Mouse (Mus musculus) stomach, embryonic 14.5 days (tissue): ENCODE measurements around the gene Acsbg2. TPM values are rescaled to one million over a fixed set of nuclear protein-coding genes. Genes with fewer than 3 reads are reported as not detected.

Experiments used
- ATAC-seq: fragments of 200-750 bp; cut with Nextera tagmentation; 2 replicates; pipeline ENCODE4 v1.8.0; 2017; ENCODE audit warnings: low read depth, moderate TSS enrichment; ENCODE audit not compliant: insufficient number of reproducible peaks, insufficient read depth, low FRiP score
- H3K27ac ChIP-seq: fragments of 300-500 bp; sonication (generic); 2 replicates; pipeline ENCODE4 v1.5.1; 2014; ENCODE audit warnings: mild to moderate bottlenecking, low read length, moderate library complexity, mixed read lengths
- H3K27me3 ChIP-seq: fragments of 300-500 bp; sonication (generic); 2 replicates; pipeline ENCODE4 v1.6.1; 2014; ENCODE audit warnings: low read length, control low read depth, mixed read lengths; ENCODE audit not compliant: control insufficient read depth, insufficient read depth
- H3K36me3 ChIP-seq: fragments of 300-500 bp; sonication (generic); 2 replicates; pipeline ENCODE4 v1.6.1; 2014; ENCODE audit warnings: mild to moderate bottlenecking, control low read depth, low read length, moderate library complexity, mixed read lengths; ENCODE audit not compliant: control insufficient read depth, insufficient read depth
- H3K4me1 ChIP-seq: fragments of 300-500 bp; sonication (generic); 2 replicates; pipeline ENCODE4 v1.6.1; 2014; ENCODE audit warnings: low read length, control low read depth, mixed read lengths; ENCODE audit not compliant: control insufficient read depth, insufficient read depth
- H3K4me2 ChIP-seq: fragments of 300-500 bp; sonication (generic); replicated peaks from 2 replicates; pipeline ENCODE4 v1.6.1; 2014; ENCODE audit warnings: low read depth, low read length, control low read depth
- H3K4me3 ChIP-seq: fragments of 300-500 bp; sonication (generic); 2 replicates; pipeline ENCODE4 v1.5.1; 2014; ENCODE audit warnings: low read depth, low read length, control low read depth
- H3K9ac ChIP-seq: fragments of 300-500 bp; sonication (generic); replicated peaks from 2 replicates; pipeline ENCODE4 v1.6.1; 2014; ENCODE audit warnings: low read depth, mild to moderate bottlenecking, control low read depth, low read length, moderate library complexity, mixed read lengths
- H3K9me3 ChIP-seq: fragments of 300-500 bp; sonication (generic); 2 replicates; pipeline ENCODE4 v1.6.1; 2016; ENCODE audit warnings: low read depth, low read length, control low read depth; ENCODE audit not compliant: control insufficient read depth
- WGBS: fragments of 180-500 bp; shearing (Covaris S2); extraction: QIAGEN DNeasy Blood & Tissue Kit; methylation state at CpG from one replicate; pipeline ENCODE4 v1.1.7; 2014; 5-methylcytosine and 5-hydroxymethylcytosine counted together
- polyA plus RNA-seq: library from polyadenylated mRNA; unstranded; fragments of >200 nt; fragmentation: Nextera tagmentation; extraction: Ambion mirVana; gene quantifications from 2 replicates; pipeline ENCODE4 v1.2.1, GENCODE M21; 2014

Gene Acsbg2
- polyA plus RNA-seq, 1 experiment from 2014 or later, result not detected

DNA sequence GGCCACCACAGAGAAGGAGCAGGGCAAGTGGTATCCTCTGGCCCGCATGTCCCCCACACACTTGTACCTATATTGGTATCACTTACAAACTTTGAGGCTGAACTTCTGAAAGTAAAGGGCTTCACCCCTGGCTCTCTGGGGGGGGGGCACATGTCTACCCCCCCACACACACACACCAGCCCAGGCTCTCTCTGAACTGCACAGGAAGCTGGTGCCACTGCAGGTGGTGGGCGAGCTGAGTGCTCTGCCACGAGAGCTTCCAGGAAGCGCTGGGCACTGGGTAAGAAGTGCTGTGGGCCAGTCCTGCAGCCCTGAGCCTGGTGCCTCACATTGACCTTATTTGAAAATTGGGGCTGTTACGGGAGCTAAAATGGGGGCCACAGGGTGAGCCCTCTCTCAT lies 30.6 kb downstream of the Acsbg2 start:
- WGBS, result 85% methylated on average over 5 of the region's 5 CpGs
- Histone ChIP-seq H3K27me3 (no peaks in the 10 kb centered on the region), H3K9ac (no peak overlapping the region), H3K4me1 (no peaks in the 10 kb centered on the region), H3K9me3 (no peaks in the 10 kb centered on the region), H3K36me3 (no peaks in the 10 kb centered on the region), H3K4me2 (no peak overlapping the region), H3K27ac (no peak overlapping the region), H3K4me3 (no peak overlapping the region)
- no peak for ATAC-seq

- WGBS, result 66% methylated on average over 5 of the region's 5 CpGs
- H3K4me2 ChIP-seq, result no peak overlapping the region
- no peaks in the 10 kb centered on the region for H3K9me3 ChIP-seq
- H3K4me3 ChIP-seq, result no peak overlapping the region
- no peaks in the 10 kb centered on the region for H3K36me3 ChIP-seq
- no peak for ATAC-seq
- H3K9ac ChIP-seq, result no peak overlapping the region
- H3K4me1 ChIP-seq, result no peaks in the 10 kb centered on the region
- no peaks in the 10 kb centered on the region for H3K27me3 ChIP-seq
- no peak overlapping the region for H3K27ac ChIP-seq
These were observed 32.1 kb downstream of the Acsbg2 start for GRCm38 (mm10) chr17:56842173-56842572.

GRCm38 (mm10) chr17:56840524-56840923 lies 33.7 kb downstream of the Acsbg2 start:
- 78% methylated on average over 7 of the region's 7 CpGs for WGBS

GRCm38 (mm10) chr17:56836336-56836735 lies 37.9 kb downstream of the Acsbg2 start:
- Histone ChIP-seq H3K4me3 (no peak overlapping the region), H3K9me3 (no peaks in the 10 kb centered on the region), H3K4me2 (no peak overlapping the region), H3K9ac (no peak overlapping the region), H3K27ac (no peak overlapping the region), H3K27me3 (no peaks in the 10 kb centered on the region), H3K36me3 (no peaks in the 10 kb centered on the region), H3K4me1 (peaks cover 6% of the 10 kb centered on the region; the same call in 1 of the 2 replicates)
- no peak for ATAC-seq
- WGBS, result 87% methylated on average over 8 of the region's 8 CpGs

More at GRCm38 (mm10) chr17:56840524-56840923, 33.7 kb downstream of the Acsbg2 start:
- Histone ChIP-seq H3K4me3 (no peak overlapping the region), H3K4me1 (no peaks in the 10 kb centered on the region), H3K9ac (no peak overlapping the region), H3K27me3 (no peaks in the 10 kb centered on the region), H3K36me3 (no peaks in the 10 kb centered on the region), H3K9me3 (no peaks in the 10 kb centered on the region), H3K4me2 (no peak overlapping the region), H3K27ac (no peak overlapping the region)
- ATAC-seq, result no peak

DNA sequence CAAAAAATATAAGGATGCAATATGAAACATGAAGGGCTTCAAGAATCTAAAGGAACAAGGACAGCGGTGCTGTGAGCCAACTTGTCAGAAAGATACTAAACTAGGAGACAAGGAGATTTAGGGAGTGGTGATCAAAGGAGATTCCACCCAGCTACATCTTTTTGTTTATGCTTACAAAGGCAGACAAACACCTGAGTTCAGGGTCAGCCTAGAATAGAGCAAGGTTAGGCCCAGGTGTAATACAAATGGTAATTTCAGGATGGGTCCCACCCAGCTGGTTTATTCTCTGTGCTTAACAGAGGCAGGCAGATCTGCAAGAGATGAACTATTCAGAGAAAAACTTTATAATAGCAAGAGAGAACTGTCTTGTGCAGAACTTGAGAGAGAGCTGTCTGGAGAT lies 40.9 kb downstream of the Acsbg2 start:
- no peak for ATAC-seq

DNA sequence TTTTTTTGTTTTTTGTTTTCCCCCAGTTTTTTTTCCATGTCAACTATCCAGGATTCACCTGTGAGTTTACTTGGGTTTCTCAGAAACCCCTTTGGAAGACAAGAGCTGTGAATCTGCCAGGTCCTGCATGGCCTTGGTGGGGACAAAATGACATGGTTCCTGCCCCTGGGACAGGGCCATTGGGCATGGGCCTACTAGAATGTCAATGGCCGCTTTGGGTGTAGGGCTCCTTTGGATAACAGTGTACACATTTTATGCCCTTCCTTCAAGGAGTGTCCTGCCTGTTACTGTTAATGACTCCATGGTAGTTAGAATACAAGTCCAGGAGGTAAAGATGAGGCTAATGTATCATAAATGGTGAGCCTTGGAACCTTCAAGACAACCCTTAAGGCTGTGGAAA lies 41.3 kb downstream of the Acsbg2 start:
- Histone ChIP-seq H3K4me1 (peaks cover 11% of the 10 kb centered on the region; the same call in 1 of the 2 replicates), H3K4me2 (no peak overlapping the region), H3K27me3 (no peaks in the 10 kb centered on the region), H3K9ac (no peak overlapping the region), H3K4me3 (no peak overlapping the region), H3K36me3 (no peaks in the 10 kb centered on the region), H3K27ac (no peak overlapping the region), H3K9me3 (no peaks in the 10 kb centered on the region)
- ATAC-seq, result no peak
- 86% methylated on average over 1 of the region's 1 CpGs for WGBS

More for the DNA sequence above, 40.9 kb downstream of the Acsbg2 start:
- Histone ChIP-seq H3K27ac (no peak overlapping the region), H3K9me3 (no peaks in the 10 kb centered on the region), H3K4me1 (peaks cover 11% of the 10 kb centered on the region; the same call in 1 of the 2 replicates), H3K9ac (no peak overlapping the region), H3K36me3 (no peaks in the 10 kb centered on the region), H3K4me3 (no peak overlapping the region), H3K4me2 (no peak overlapping the region), H3K27me3 (no peaks in the 10 kb centered on the region)
- WGBS, result 91% methylated on average over 1 of the region's 1 CpGs

DNA sequence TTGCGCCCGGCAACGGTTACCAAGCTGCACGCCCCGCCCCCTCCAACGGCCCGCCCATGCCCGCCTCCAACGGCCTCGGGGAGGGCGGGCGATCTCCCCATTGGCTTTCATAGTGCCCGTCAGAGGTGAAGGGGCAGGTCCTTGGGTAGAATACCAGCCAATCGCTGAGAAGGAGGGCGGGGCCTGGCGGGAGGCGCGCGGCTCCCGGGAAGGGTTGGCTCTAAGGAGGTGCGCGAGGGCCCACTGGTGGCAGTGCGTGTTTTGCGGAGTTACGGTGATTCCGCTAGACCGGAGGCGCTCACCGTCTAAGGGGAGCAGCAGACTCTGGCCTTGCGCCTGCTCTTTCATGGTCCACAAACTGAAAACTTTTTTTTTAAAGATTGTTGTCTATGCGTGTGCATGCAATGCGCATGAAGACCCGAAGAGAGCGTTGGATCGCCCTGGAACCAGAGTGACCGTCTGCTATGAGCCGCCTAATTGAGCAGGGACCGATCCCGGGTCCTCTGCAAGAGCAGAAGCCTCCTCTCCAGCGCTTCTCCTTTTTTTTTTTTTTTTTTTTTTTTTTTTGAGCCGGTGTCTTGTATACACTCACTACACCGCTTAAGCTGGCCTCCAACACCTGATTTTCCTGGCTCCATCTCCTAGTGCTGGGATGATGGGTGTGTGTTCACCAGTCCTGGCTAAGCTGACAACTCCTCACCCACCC lies 43.0 kb downstream of the Acsbg2 start:
- no peaks in the 10 kb centered on the region for H3K27me3 ChIP-seq

DNA sequence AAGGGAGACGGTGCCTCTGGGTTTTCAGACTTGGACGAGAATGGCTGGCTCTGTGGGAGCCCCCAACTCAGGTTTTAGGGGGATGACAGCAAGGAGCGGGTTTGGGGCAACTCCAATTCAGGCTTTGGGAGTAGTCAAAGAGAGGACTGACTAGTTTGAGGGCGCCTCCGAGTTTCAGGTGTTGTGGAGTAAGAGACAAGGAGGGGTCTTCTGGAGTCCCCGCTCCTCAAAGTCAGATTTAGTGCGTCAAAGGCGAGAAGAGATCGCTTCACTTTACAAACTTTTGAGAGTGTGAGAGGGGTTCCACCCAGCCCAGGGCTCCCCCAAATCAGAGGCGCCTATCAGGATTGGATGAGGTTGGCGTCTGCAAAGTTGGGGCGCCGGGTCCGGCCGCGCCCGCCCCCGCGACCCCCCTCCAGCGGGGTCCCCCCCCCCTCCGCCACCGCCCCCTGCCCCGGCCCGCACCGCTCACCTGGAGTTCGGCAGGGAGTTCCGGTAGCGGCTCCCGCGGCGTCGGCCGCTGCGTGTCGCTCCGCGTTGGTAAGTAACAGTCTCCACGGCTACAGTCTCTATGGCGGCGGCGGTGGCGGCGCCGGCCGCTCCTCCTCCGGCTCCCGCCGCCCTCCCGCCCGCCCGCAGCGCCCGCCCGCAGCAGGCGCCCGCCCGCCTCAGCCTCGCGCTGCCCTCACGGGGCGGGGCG lies 43.7 kb downstream of the Acsbg2 start, which contains the start of gene Rfx2:
TSS of gene Rfx2 (minus strand) at position 603 of the 700 bp plus-strand sequence.
- H3K27ac ChIP-seq, result no peak within 1 kb of the TSS
- peaks cover 11% of the 10 kb centered on the region; the same call in 1 of the 2 replicates for H3K4me1 ChIP-seq
- H3K9ac ChIP-seq, result peak within 1 kb of the TSS; percentile 48
- no peaks in the 10 kb centered on the region for H3K36me3 ChIP-seq
- peak within 1 kb of the TSS; percentile 67 for H3K4me3 ChIP-seq
- no peak for ATAC-seq
- H3K27me3 ChIP-seq, result no peaks in the 10 kb centered on the region
- H3K4me2 ChIP-seq, result peak within 1 kb of the TSS; percentile 88
- no peaks in the 10 kb centered on the region for H3K9me3 ChIP-seq
- WGBS, result 3% methylated on average over 26 of the region's 62 CpGs

More for the DNA sequence above, 43.0 kb downstream of the Acsbg2 start:
- Histone ChIP-seq H3K27ac (no peak overlapping the region), H3K9me3 (no peaks in the 10 kb centered on the region), H3K4me2 (peak overlapping the region; percentile 88), H3K36me3 (no peaks in the 10 kb centered on the region), H3K9ac (peak overlapping the region; percentile 48; the same call in 1 of the 2 replicates), H3K4me3 (peak overlapping the region; percentile 67), H3K4me1 (peaks cover 11% of the 10 kb centered on the region; the same call in 1 of the 2 replicates)
- ATAC-seq, result peak; percentile 97
- under 1% methylated on average over 41 of the region's 42 CpGs for WGBS
